Mouse (Mus musculus): Measurements from ENCODE around the gene Numbl. TPM values are rescaled to one million over a fixed set of nuclear protein-coding genes. Genes with fewer than 3 reads are reported as not detected.

Numbl gene
- polyA plus RNA-seq (2015; fragmentation: Nextera tagmentation; extraction: Ambion mirVana), result 13.5 and 16.4 TPM in 2 replicates

DNA sequence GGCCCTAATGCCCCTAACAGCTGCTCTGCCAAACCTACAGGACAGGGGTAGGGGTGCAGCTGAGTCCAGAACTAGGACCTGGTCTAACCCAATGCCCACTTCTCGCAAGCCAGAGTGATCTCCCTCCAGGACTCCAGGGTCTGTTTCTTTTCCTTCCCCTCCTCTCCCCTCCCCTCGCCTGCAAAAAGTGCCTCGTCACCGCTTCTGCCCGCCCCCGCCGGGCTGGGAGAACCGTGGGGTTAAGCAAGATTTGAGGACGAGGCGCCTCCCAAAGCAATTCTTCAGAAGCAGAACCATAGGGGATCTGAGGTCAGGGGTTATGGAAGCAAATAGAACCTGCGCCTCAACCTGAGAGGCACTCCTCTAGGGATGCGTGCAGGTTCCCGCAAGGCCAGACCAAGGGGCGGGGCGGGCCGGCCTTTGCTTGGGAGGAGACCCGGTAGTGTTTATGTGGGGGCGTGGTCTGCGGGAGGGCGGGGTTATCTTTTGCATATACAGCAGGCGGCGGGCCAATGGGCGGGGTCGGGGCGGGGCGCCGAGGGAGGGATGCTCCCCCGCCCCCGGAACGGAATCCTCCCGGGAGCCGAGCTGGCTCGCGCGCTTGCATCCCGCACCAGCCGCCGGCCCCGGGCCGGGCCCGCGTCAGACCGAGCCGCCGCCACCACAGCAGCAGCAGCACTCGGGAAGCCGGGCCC lies at the start of gene Numbl:
TSS of gene Numbl (plus strand) at position 229 of the 695 bp plus-strand sequence.
- Histone ChIP-seq H3K9me3 (ENCODE audit: low read length) (no peaks in the 10 kb centered on the region), H3K4me3 (ENCODE audit: low read length) (peak within 1 kb of the TSS; percentile 78), H3K36me3 (ENCODE audit: insufficient read depth, low read length) (peaks cover 8% of the 10 kb centered on the region; the same call in 1 of the 2 replicates), H3K4me1 (ENCODE audit: insufficient read depth, low read length) (peaks cover 30% of the 10 kb centered on the region), H3K27me3 (ENCODE audit: insufficient read depth, low read length) (no peaks in the 10 kb centered on the region), H3K27ac (ENCODE audit: low read length) (peak within 1 kb of the TSS; percentile 62), H3K9ac (replicated peaks; ENCODE audit: low read length) (peak within 1 kb of the TSS; percentile 88), H3K4me2 (replicated peaks; ENCODE audit: low read depth, low read length) (peak within 1 kb of the TSS; percentile 89)
- WGBS, result under 1% methylated on average over 47 of the region's 47 CpGs
- ATAC-seq (ENCODE audit: low FRiP score, low TSS enrichment), result peak; percentile 87

GRCm38 (mm10) chr7:27212626-27213025 lies 45.6 kb upstream of the Numbl start:
- H3K27ac ChIP-seq (ENCODE audit: low read length), result no peak overlapping the region
- no peak overlapping the region for H3K4me3 ChIP-seq (ENCODE audit: low read length)
- peaks cover 66% of the 10 kb centered on the region for H3K36me3 ChIP-seq (ENCODE audit: insufficient read depth, low read length)
- H3K4me1 ChIP-seq (ENCODE audit: insufficient read depth, low read length), result no peaks in the 10 kb centered on the region
- H3K4me2 ChIP-seq (replicated peaks; ENCODE audit: low read depth, low read length), result no peak overlapping the region
- H3K27me3 ChIP-seq (ENCODE audit: insufficient read depth, low read length), result no peaks in the 10 kb centered on the region
- ATAC-seq (ENCODE audit: low FRiP score, low TSS enrichment), result no peak
- 84% methylated on average over 2 of the region's 2 CpGs for WGBS
- H3K9me3 ChIP-seq (ENCODE audit: low read length), result no peaks in the 10 kb centered on the region
- no peak overlapping the region for H3K9ac ChIP-seq (replicated peaks; ENCODE audit: low read length)

DNA sequence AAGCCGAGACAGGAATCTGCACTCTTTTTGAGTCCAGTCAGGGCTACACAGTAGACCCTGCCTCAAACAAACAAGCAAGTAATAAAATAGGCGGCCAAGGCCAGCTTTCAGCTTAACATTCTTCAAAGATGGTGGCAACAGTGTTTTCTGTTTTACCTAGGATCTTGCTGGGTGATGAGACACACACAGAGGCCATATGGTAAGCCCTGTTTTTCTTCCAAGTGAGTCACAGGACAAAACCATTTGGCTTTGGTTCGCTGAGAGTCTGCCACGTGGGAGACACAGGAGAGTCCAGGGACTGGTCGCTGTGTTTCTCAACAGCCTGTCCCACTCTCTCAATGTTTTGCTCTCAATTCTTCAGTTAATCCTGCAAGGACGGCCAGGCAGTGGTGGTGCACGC lies 39.6 kb upstream of the Numbl start:
- WGBS, result 63% methylated on average over 7 of the region's 7 CpGs
- Histone ChIP-seq H3K27ac (ENCODE audit: low read length) (no peak overlapping the region), H3K4me3 (ENCODE audit: low read length) (no peak overlapping the region), H3K4me2 (replicated peaks; ENCODE audit: low read depth, low read length) (no peak overlapping the region), H3K4me1 (ENCODE audit: insufficient read depth, low read length) (peaks cover 2% of the 10 kb centered on the region; the same call in 1 of the 2 replicates), H3K27me3 (ENCODE audit: insufficient read depth, low read length) (no peaks in the 10 kb centered on the region), H3K9me3 (ENCODE audit: low read length) (no peaks in the 10 kb centered on the region), H3K36me3 (ENCODE audit: insufficient read depth, low read length) (peaks cover 33% of the 10 kb centered on the region), H3K9ac (replicated peaks; ENCODE audit: low read length) (no peak overlapping the region)
- ATAC-seq (ENCODE audit: low FRiP score, low TSS enrichment), result no peak

- H3K4me3 ChIP-seq (ENCODE audit: low read length), result no peak overlapping the region
- ATAC-seq (ENCODE audit: low FRiP score, low TSS enrichment), result no peak
- H3K4me1 ChIP-seq (ENCODE audit: insufficient read depth, low read length), result peaks cover 15% of the 10 kb centered on the region
- no peaks in the 10 kb centered on the region for H3K9me3 ChIP-seq (ENCODE audit: low read length)
- H3K4me2 ChIP-seq (replicated peaks; ENCODE audit: low read depth, low read length), result no peak overlapping the region
- H3K9ac ChIP-seq (replicated peaks; ENCODE audit: low read length), result no peak overlapping the region
- no peaks in the 10 kb centered on the region for H3K27me3 ChIP-seq (ENCODE audit: insufficient read depth, low read length)
- WGBS, result 58% methylated on average over 11 of the region's 11 CpGs
- H3K36me3 ChIP-seq (ENCODE audit: insufficient read depth, low read length), result peaks cover 24% of the 10 kb centered on the region
- no peak overlapping the region for H3K27ac ChIP-seq (ENCODE audit: low read length)
These were observed 38.3 kb upstream of the Numbl start for GRCm38 (mm10) chr7:27219937-27220336.

- H3K27me3 ChIP-seq (ENCODE audit: insufficient read depth, low read length), result no peaks in the 10 kb centered on the region
- 65% methylated on average over 6 of the region's 6 CpGs for WGBS
These were observed 36.3 kb upstream of the Numbl start for GRCm38 (mm10) chr7:27221939-27222338.

GRCm38 (mm10) chr7:27222538-27222937 lies 35.7 kb upstream of the Numbl start:
- no peak for ATAC-seq (ENCODE audit: low FRiP score, low TSS enrichment)
- WGBS, result 67% methylated on average over 1 of the region's 1 CpGs
- H3K4me2 ChIP-seq (replicated peaks; ENCODE audit: low read depth, low read length), result no peak overlapping the region

More at GRCm38 (mm10) chr7:27221939-27222338, 36.3 kb upstream of the Numbl start:
- H3K9me3 ChIP-seq (ENCODE audit: low read length), result no peaks in the 10 kb centered on the region
- H3K36me3 ChIP-seq (ENCODE audit: insufficient read depth, low read length), result peaks cover 15% of the 10 kb centered on the region
- H3K4me1 ChIP-seq (ENCODE audit: insufficient read depth, low read length), result peaks cover 35% of the 10 kb centered on the region
- H3K9ac ChIP-seq (replicated peaks; ENCODE audit: low read length), result no peak overlapping the region
- no peak overlapping the region for H3K4me3 ChIP-seq (ENCODE audit: low read length)
- no peak for ATAC-seq (ENCODE audit: low FRiP score, low TSS enrichment)
- H3K4me2 ChIP-seq (replicated peaks; ENCODE audit: low read depth, low read length), result no peak overlapping the region
- no peak overlapping the region for H3K27ac ChIP-seq (ENCODE audit: low read length)

GRCm38 (mm10) chr7:27224877-27225575 lies 33.2 kb upstream of the Numbl start:
- ATAC-seq (ENCODE audit: low FRiP score, low TSS enrichment), result no peak
- H3K27me3 ChIP-seq (ENCODE audit: insufficient read depth, low read length), result no peaks in the 10 kb centered on the region
- peak overlapping the region; percentile 41 for H3K9ac ChIP-seq (replicated peaks; ENCODE audit: low read length)
- H3K9me3 ChIP-seq (ENCODE audit: low read length), result no peaks in the 10 kb centered on the region
- peaks cover 46% of the 10 kb centered on the region for H3K4me1 ChIP-seq (ENCODE audit: insufficient read depth, low read length)
- no peak overlapping the region for H3K27ac ChIP-seq (ENCODE audit: low read length)
- H3K36me3 ChIP-seq (ENCODE audit: insufficient read depth, low read length), result no peaks in the 10 kb centered on the region
- peak overlapping the region; percentile 14; the same call in 1 of the 2 replicates for H3K4me3 ChIP-seq (ENCODE audit: low read length)
- peak overlapping the region; percentile 14; the same call in 1 of the 2 replicates for H3K4me2 ChIP-seq (replicated peaks; ENCODE audit: low read depth, low read length)
- 69% methylated on average over 11 of the region's 11 CpGs for WGBS

More at GRCm38 (mm10) chr7:27222538-27222937, 35.7 kb upstream of the Numbl start:
- no peaks in the 10 kb centered on the region for H3K9me3 ChIP-seq (ENCODE audit: low read length)
- no peaks in the 10 kb centered on the region for H3K27me3 ChIP-seq (ENCODE audit: insufficient read depth, low read length)
- no peak overlapping the region for H3K27ac ChIP-seq (ENCODE audit: low read length)
- H3K36me3 ChIP-seq (ENCODE audit: insufficient read depth, low read length), result peaks cover 11% of the 10 kb centered on the region
- H3K9ac ChIP-seq (replicated peaks; ENCODE audit: low read length), result no peak overlapping the region
- peaks cover 41% of the 10 kb centered on the region for H3K4me1 ChIP-seq (ENCODE audit: insufficient read depth, low read length)
- H3K4me3 ChIP-seq (ENCODE audit: low read length), result no peak overlapping the region

GRCm38 (mm10) chr7:27227276-27227675 lies 31.0 kb upstream of the Numbl start:
- Histone ChIP-seq H3K27ac (ENCODE audit: low read length) (no peak overlapping the region), H3K4me2 (replicated peaks; ENCODE audit: low read depth, low read length) (peak overlapping the region; percentile 82), H3K9ac (replicated peaks; ENCODE audit: low read length) (peak overlapping the region; percentile 92), H3K27me3 (ENCODE audit: insufficient read depth, low read length) (no peaks in the 10 kb centered on the region), H3K4me3 (ENCODE audit: low read length) (peak overlapping the region; percentile 91), H3K9me3 (ENCODE audit: low read length) (no peaks in the 10 kb centered on the region), H3K4me1 (ENCODE audit: insufficient read depth, low read length) (peaks cover 46% of the 10 kb centered on the region), H3K36me3 (ENCODE audit: insufficient read depth, low read length) (no peaks in the 10 kb centered on the region)
- ATAC-seq (ENCODE audit: low FRiP score, low TSS enrichment), result no peak
- WGBS, result 32% methylated on average over 9 of the region's 9 CpGs

- Histone ChIP-seq H3K36me3 (ENCODE audit: insufficient read depth, low read length) (no peaks in the 10 kb centered on the region), H3K9me3 (ENCODE audit: low read length) (no peaks in the 10 kb centered on the region), H3K4me3 (ENCODE audit: low read length) (peak overlapping the region; percentile 91), H3K27me3 (ENCODE audit: insufficient read depth, low read length) (no peaks in the 10 kb centered on the region), H3K27ac (ENCODE audit: low read length) (peak overlapping the region; percentile 92), H3K4me2 (replicated peaks; ENCODE audit: low read depth, low read length) (peak overlapping the region; percentile 82), H3K4me1 (ENCODE audit: insufficient read depth, low read length) (peaks cover 46% of the 10 kb centered on the region), H3K9ac (replicated peaks; ENCODE audit: low read length) (peak overlapping the region; percentile 92)
- WGBS, result 2% methylated on average over 10 of the region's 10 CpGs
- no peak for ATAC-seq (ENCODE audit: low FRiP score, low TSS enrichment)
These were observed 30.6 kb upstream of the Numbl start for GRCm38 (mm10) chr7:27227676-27228075.
